Mouse (Mus musculus) urinary bladder, adult 2 months (tissue): ENCODE measurements around the gene Sik2. TPM values are rescaled to one million over a fixed set of nuclear protein-coding genes. Genes with fewer than 3 reads are reported as not detected.

Experiments used
- DNase-seq: peaks from one replicate; pipeline ENCODE4 v3.0.0; 2022; ENCODE audit warnings: low spot score
- polyA plus RNA-seq: library from polyadenylated mRNA; depleted of rRNA; stranded (reverse); fragments of >200 nt; gene quantifications from 2 replicates; pipeline ENCODE4 v1.2.3, GENCODE M21; 2012

Sik2 gene
- polyA plus RNA-seq, 1 experiment, result 17.4 TPM

GRCm38 (mm10) chr9:50986123-50986522, 22.8 kb downstream of the Sik2 start:
- no peak for DNase-seq

GRCm38 (mm10) chr9:50981499-50982190, 27.2 kb downstream of the Sik2 start:
- no peak for DNase-seq

GRCm38 (mm10) chr9:50974631-50975030, 34.2 kb downstream of the Sik2 start:
- no peak for DNase-seq

- no peak for DNase-seq
These were observed 38.5 kb downstream of the Sik2 start for GRCm38 (mm10) chr9:50970413-50970812.

GRCm38 (mm10) chr9:50969266-50969665, 39.6 kb downstream of the Sik2 start:
- no peak for DNase-seq

GRCm38 (mm10) chr9:50966277-50966676, 42.6 kb downstream of the Sik2 start:
- DNase-seq, result no peak

- DNase-seq, result no peak
These were observed 43.5 kb downstream of the Sik2 start for GRCm38 (mm10) chr9:50965392-50965791.

- no peak for DNase-seq
These were observed 44.0 kb downstream of the Sik2 start for GRCm38 (mm10) chr9:50964911-50965310.

GRCm38 (mm10) chr9:50957956-50958489, 50.9 kb downstream of the Sik2 start:
- DNase-seq, result no peak

GRCm38 (mm10) chr9:50955176-50955575, 53.7 kb downstream of the Sik2 start:
- no peak for DNase-seq

- DNase-seq, result no peak
These were observed 60.6 kb downstream of the Sik2 start for GRCm38 (mm10) chr9:50948097-50948823.

- no peak for DNase-seq
These were observed 62.5 kb downstream of the Sik2 start for GRCm38 (mm10) chr9:50946338-50946737.

- DNase-seq, result no peak
These were observed 64.0 kb downstream of the Sik2 start for GRCm38 (mm10) chr9:50944826-50945225.

- DNase-seq, result no peak
These were observed 66.2 kb downstream of the Sik2 start for GRCm38 (mm10) chr9:50942711-50943110.

GRCm38 (mm10) chr9:50941804-50942401, 67.0 kb downstream of the Sik2 start:
- DNase-seq, result no peak

- no peak for DNase-seq
These were observed 78.9 kb downstream of the Sik2 start for GRCm38 (mm10) chr9:50929986-50930385.

- DNase-seq, result no peak
These were observed 83.1 kb downstream of the Sik2 start for GRCm38 (mm10) chr9:50925801-50926200.

- DNase-seq, result no peak
These were observed 84.4 kb downstream of the Sik2 start for GRCm38 (mm10) chr9:50924454-50924853.

- DNase-seq, result no peak
These were observed 86.3 kb downstream of the Sik2 start for GRCm38 (mm10) chr9:50922363-50923153.

GRCm38 (mm10) chr9:50920933-50921895, 87.7 kb downstream of the Sik2 start:
- no peak for DNase-seq

GRCm38 (mm10) chr9:50919554-50919953, 89.3 kb downstream of the Sik2 start:
- DNase-seq, result no peak
